Comparison of ENCODE assay signal across 10 mouse cellular contexts in the genomic region with DNA sequence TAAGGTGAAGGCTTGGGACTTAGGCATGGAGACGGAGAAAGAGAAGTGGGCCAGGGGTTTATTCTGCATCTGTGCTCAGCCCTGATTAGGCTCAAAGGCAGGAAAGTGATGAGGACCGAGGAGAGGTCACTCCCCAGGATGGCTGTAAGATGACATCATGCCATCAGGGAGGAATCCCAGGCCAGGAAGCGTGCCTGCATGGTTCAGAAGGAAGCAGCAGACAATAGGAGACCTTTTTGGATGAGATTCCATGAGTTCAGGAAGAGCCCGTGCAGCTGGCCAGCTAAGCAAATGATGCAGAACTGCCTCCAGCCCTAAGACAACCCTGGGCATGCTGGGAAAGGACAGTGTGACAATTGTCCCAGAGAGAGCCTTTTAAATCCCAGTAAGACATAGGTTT.
DNase-seq lines count a peak whose midpoint lies in the region; ATAC-seq and TF ChIP-seq lines count a peak whose summit lies in the region.
"Had no signal": no experiment of that assay in that cellular context is flagged by ENCODE, and none has a peak within 500 bp of the region (broad histone marks: within the 10 kb centered on the region; RNA-seq: fewer than 3 reads in every experiment).

No protein-coding gene starts in this region.

- H3K4me3 ChIP-seq in kidney, adult 2 months (ENCODE audit: insufficient read depth, low read depth, low read length), result no peak overlapping the region
- H3K4me3 ChIP-seq in lung, embryonic 16.5 days (ENCODE audit: low read length), result no peak overlapping the region
- H3K4me3 ChIP-seq: megakaryocyte, embryonic 14.5 days had no signal

- H3K36me3 ChIP-seq in kidney, adult 2 months (ENCODE audit: control insufficient read depth, insufficient read depth, low read length), result no peaks in the 10 kb centered on the region
- no peaks in the 10 kb centered on the region; the same call in 1 of the 2 replicates for H3K36me3 ChIP-seq in lung, embryonic 16.5 days (ENCODE audit: control insufficient read depth, insufficient read depth, low read length)

- peak; percentile 43 for DNase-seq in gastrocnemius, postnatal 14 days
- no peak for DNase-seq in gastrocnemius, adult 18-20 months (ENCODE audit: low spot score)
- DNase-seq in heart, adult 11 months, result peak; percentile 98
- DNase-seq in kidney, adult 2 months, result peak; percentile 61
- no peak for DNase-seq in left cerebral cortex, adult 9 months (ENCODE audit: low spot score in 2 of 2)
- DNase-seq in T-cell, adult 2 months (ENCODE audit: low spot score), result no peak
- DNase-seq in ovary, postnatal 10 days (ENCODE audit: low spot score), result no peak
- DNase-seq: cerebellum, adult 18-20 months had no signal

- TF ChIP-seq CTCF in kidney, adult 2 months (conservative IDR thresholded peaks at IDR 0.05; ENCODE audit: insufficient read depth, insufficient read length, low read depth, low read length), result no peak

- H3K27me3 ChIP-seq in kidney, adult 2 months (replicated peaks; ENCODE audit: control insufficient read depth, insufficient read depth, low read length), result no peaks in the 10 kb centered on the region
- H3K27me3 ChIP-seq in lung, embryonic 16.5 days (ENCODE audit: control insufficient read depth, insufficient read depth, low read depth, low read length), result no peaks in the 10 kb centered on the region

- 45% methylated on average over 4 of the region's 4 CpGs for WGBS in kidney, adult 2 months
- 38% methylated on average over 4 of the region's 4 CpGs for WGBS in lung, embryonic 16.5 days

- H3K4me2 ChIP-seq in lung, embryonic 16.5 days (ENCODE audit: low read depth, low read length), result no peak overlapping the region

- ATAC-seq in lung, embryonic 16.5 days (ENCODE audit: low read depth), result peak; percentile 36

- no peaks in the 10 kb centered on the region for H3K9me3 ChIP-seq in lung, embryonic 16.5 days (ENCODE audit: control insufficient read depth, low read length)

- no peak overlapping the region for H3K9ac ChIP-seq in lung, embryonic 16.5 days (ENCODE audit: low read length)

- no peak overlapping the region for H3K27ac ChIP-seq in kidney, adult 2 months (ENCODE audit: insufficient read depth, low read depth, low read length)
- H3K27ac ChIP-seq in lung, embryonic 16.5 days (ENCODE audit: low read length), result peak overlapping the region; percentile 60

- H3K4me1 ChIP-seq in kidney, adult 2 months (ENCODE audit: control insufficient read depth, insufficient read depth, low read length), result no peaks in the 10 kb centered on the region; the same call in 1 of the 2 replicates
- H3K4me1 ChIP-seq in lung, embryonic 16.5 days (replicated peaks; ENCODE audit: control insufficient read depth, insufficient read depth, low read length), result peaks cover 36% of the 10 kb centered on the region
- H3K4me1 ChIP-seq: megakaryocyte, embryonic 14.5 days had no signal

- intact Hi-C loops in gastrocnemius, postnatal 14 days (cut with DNase I; ENCODE audit: low total_unique reads), result no loop called here

- no peak for TF ChIP-seq POLR2A in kidney, adult 2 months (IDR thresholded peaks at IDR 0.05; ENCODE audit: low read depth, low read length)

Comparison
In these comparisons a context has a peak if more than half of its experiments do, and no peak if none do; other contexts are left out.
1. DNase-seq: peak in gastrocnemius, postnatal 14 days (single experiment), heart, adult 11 months (single experiment) and kidney, adult 2 months (single experiment); none in gastrocnemius, adult 18-20 months (single experiment), left cerebral cortex, adult 9 months (0 of 2), T-cell, adult 2 months (single experiment) and ovary, postnatal 10 days (single experiment).